Mouse (Mus musculus): ENCODE results near the gene Gm3952. TPM values are rescaled to one million over a fixed set of nuclear protein-coding genes. Genes with fewer than 3 reads are reported as not detected.

Gm3952 gene
- polyA plus RNA-seq, 1 experiment from 2014 or later = not detected

- no peak overlapping the region for H3K4me2 ChIP-seq (ENCODE audit: low read length)
- peaks cover 57% of the 10 kb centered on the region for H3K36me3 ChIP-seq (ENCODE audit: control insufficient read depth, insufficient read depth, low read length)
- no peak overlapping the region for H3K9ac ChIP-seq (ENCODE audit: low read length)
- WGBS = 54% methylated on average over 3 of the region's 3 CpGs
- H3K4me1 ChIP-seq (ENCODE audit: control insufficient read depth, insufficient read depth, low read length) = no peaks in the 10 kb centered on the region
- no peak overlapping the region for H3K4me3 ChIP-seq (ENCODE audit: low read depth, low read length)
- DNase-seq (ENCODE audit: low spot score) (peak; percentile 78), ATAC-seq (0 out of 2 replicates have a peak, but pooled peaks have one; percentile 58)
- H3K9me3 ChIP-seq (replicated peaks; ENCODE audit: control insufficient read depth, low read length) = no peaks in the 10 kb centered on the region
- H3K27me3 ChIP-seq (replicated peaks; ENCODE audit: control insufficient read depth, insufficient read depth, low read length) = no peaks in the 10 kb centered on the region
- H3K27ac ChIP-seq (ENCODE audit: low read depth, low read length) = no peak overlapping the region
Observed at GRCm38 (mm10) chr8:128709261-128709660, 89.2 kb downstream of the Gm3952 start.

GRCm38 (mm10) chr8:128704836-128705235 lies 93.7 kb downstream of the Gm3952 start:
- H3K27ac ChIP-seq (ENCODE audit: low read depth, low read length) = no peak overlapping the region
- ATAC-seq (no peak), DNase-seq (ENCODE audit: low spot score) (no peak)
- H3K9ac ChIP-seq (ENCODE audit: low read length) = no peak overlapping the region
- H3K36me3 ChIP-seq (ENCODE audit: control insufficient read depth, insufficient read depth, low read length) = peaks cover 20% of the 10 kb centered on the region
- 93% methylated on average over 2 of the region's 2 CpGs for WGBS
- no peaks in the 10 kb centered on the region for H3K9me3 ChIP-seq (replicated peaks; ENCODE audit: control insufficient read depth, low read length)
- H3K27me3 ChIP-seq (replicated peaks; ENCODE audit: control insufficient read depth, insufficient read depth, low read length) = no peaks in the 10 kb centered on the region
- H3K4me3 ChIP-seq (ENCODE audit: low read depth, low read length) = no peak overlapping the region
- no peak overlapping the region for H3K4me2 ChIP-seq (ENCODE audit: low read length)
- H3K4me1 ChIP-seq (ENCODE audit: control insufficient read depth, insufficient read depth, low read length) = no peaks in the 10 kb centered on the region

GRCm38 (mm10) chr8:128704376-128704775 lies 94.1 kb downstream of the Gm3952 start:
- no peak overlapping the region for H3K9ac ChIP-seq (ENCODE audit: low read length)
- H3K4me3 ChIP-seq (ENCODE audit: low read depth, low read length) = no peak overlapping the region
- DNase-seq (ENCODE audit: low spot score) (no peak), ATAC-seq (no peak)
- no peak overlapping the region for H3K27ac ChIP-seq (ENCODE audit: low read depth, low read length)
- 86% methylated on average over 1 of the region's 1 CpGs for WGBS
- no peak overlapping the region for H3K4me2 ChIP-seq (ENCODE audit: low read length)
- no peaks in the 10 kb centered on the region for H3K4me1 ChIP-seq (ENCODE audit: control insufficient read depth, insufficient read depth, low read length)
- H3K27me3 ChIP-seq (replicated peaks; ENCODE audit: control insufficient read depth, insufficient read depth, low read length) = no peaks in the 10 kb centered on the region
- peaks cover 20% of the 10 kb centered on the region for H3K36me3 ChIP-seq (ENCODE audit: control insufficient read depth, insufficient read depth, low read length)
- no peaks in the 10 kb centered on the region for H3K9me3 ChIP-seq (replicated peaks; ENCODE audit: control insufficient read depth, low read length)

GRCm38 (mm10) chr8:128697945-128698344 lies 100.5 kb downstream of the Gm3952 start:
- H3K27ac ChIP-seq (ENCODE audit: low read depth, low read length) = no peak overlapping the region
- DNase-seq (ENCODE audit: low spot score) (no peak), ATAC-seq (no peak)
- H3K36me3 ChIP-seq (ENCODE audit: control insufficient read depth, insufficient read depth, low read length) = no peaks in the 10 kb centered on the region
- H3K4me1 ChIP-seq (ENCODE audit: control insufficient read depth, insufficient read depth, low read length) = no peaks in the 10 kb centered on the region
- H3K4me3 ChIP-seq (ENCODE audit: low read depth, low read length) = no peak overlapping the region
- H3K27me3 ChIP-seq (replicated peaks; ENCODE audit: control insufficient read depth, insufficient read depth, low read length) = no peaks in the 10 kb centered on the region
- H3K9me3 ChIP-seq (replicated peaks; ENCODE audit: control insufficient read depth, low read length) = no peaks in the 10 kb centered on the region
- 88% methylated on average over 3 of the region's 3 CpGs for WGBS
- no peak overlapping the region for H3K4me2 ChIP-seq (ENCODE audit: low read length)
- H3K9ac ChIP-seq (ENCODE audit: low read length) = no peak overlapping the region

GRCm38 (mm10) chr8:128696701-128697397 lies 101.6 kb downstream of the Gm3952 start:
- H3K36me3 ChIP-seq (ENCODE audit: control insufficient read depth, insufficient read depth, low read length) = no peaks in the 10 kb centered on the region
- ATAC-seq = no peak
- H3K27ac ChIP-seq (ENCODE audit: low read depth, low read length) = no peak overlapping the region
- H3K4me3 ChIP-seq (ENCODE audit: low read depth, low read length) = no peak overlapping the region
- H3K9ac ChIP-seq (ENCODE audit: low read length) = no peak overlapping the region
- H3K4me1 ChIP-seq (ENCODE audit: control insufficient read depth, insufficient read depth, low read length) = no peaks in the 10 kb centered on the region
- no peak for DNase-seq (ENCODE audit: low spot score)
- 91% methylated on average over 1 of the region's 1 CpGs for WGBS
- H3K4me2 ChIP-seq (ENCODE audit: low read length) = no peak overlapping the region
- no peaks in the 10 kb centered on the region for H3K27me3 ChIP-seq (replicated peaks; ENCODE audit: control insufficient read depth, insufficient read depth, low read length)
- no peaks in the 10 kb centered on the region for H3K9me3 ChIP-seq (replicated peaks; ENCODE audit: control insufficient read depth, low read length)

Other genes with a start within 250 kb of the Gm3952 start
- 95.1 and 105 TPM in 2 replicates for gene Itgb1, start 113.0 kb downstream of the Gm3952 start, polyA plus RNA-seq (2014; fragmentation: Nextera tagmentation; extraction: Ambion mirVana)